Mouse (Mus musculus) embryonic facial prominence, embryonic 10.5 days (tissue): ENCODE measurements around the gene Hsd11b1. TPM values are rescaled to one million over a fixed set of nuclear protein-coding genes. Genes with fewer than 3 reads are reported as not detected.

ENCODE experiments used
- DNase-seq: peaks from one replicate; pipeline ENCODE4 v3.0.0-alpha.2; 2017; ENCODE audit warnings: low spot score
- H3K27ac ChIP-seq: fragments of 300-500 bp; sonication (generic); replicated peaks from 2 replicates; pipeline ENCODE4 v1.5.1; 2016; ENCODE audit warnings: mild to moderate bottlenecking
- H3K27me3 ChIP-seq: fragments of 300-500 bp; sonication (generic); replicated peaks from 2 replicates; pipeline ENCODE4 v1.6.1; 2016; ENCODE audit warnings: low read depth, mild to moderate bottlenecking; ENCODE audit not compliant: poor library complexity, severe bottlenecking
- H3K36me3 ChIP-seq: fragments of 300-500 bp; sonication (generic); replicated peaks from 2 replicates; pipeline ENCODE4 v1.6.1; 2016; ENCODE audit warnings: mild to moderate bottlenecking, moderate library complexity
- H3K4me1 ChIP-seq: fragments of 300-500 bp; sonication (generic); 2 replicates; pipeline ENCODE4 v1.6.1; 2016
- H3K4me3 ChIP-seq: fragments of 300-500 bp; sonication (generic); 2 replicates; pipeline ENCODE4 v1.5.1; 2016; ENCODE audit warnings: mild to moderate bottlenecking, moderate library complexity
- H3K9me3 ChIP-seq: fragments of 300-500 bp; sonication (generic); 2 replicates; pipeline ENCODE4 v1.6.1; 2016; ENCODE audit warnings: mild to moderate bottlenecking
- WGBS: fragments of 180-500 bp; shearing (Covaris S2); methylation state at CpG from one replicate; pipeline ENCODE4 v1.1.7; 2016; 5-methylcytosine and 5-hydroxymethylcytosine counted together
- polyA plus RNA-seq: library from polyadenylated mRNA; unstranded; fragments of >200 nt; fragmentation: Nextera tagmentation; extraction: Ambion mirVana; gene quantifications from 2 replicates; pipeline ENCODE4 v1.2.1, GENCODE M21; 2016

Hsd11b1 gene
- polyA plus RNA-seq, 1 experiment from 2014 or later = 0.41 TPM

- H3K27me3 ChIP-seq = no peaks in the 10 kb centered on the region
- no peak for DNase-seq
- H3K4me3 ChIP-seq = no peak overlapping the region
- 89% methylated on average over 2 of the region's 2 CpGs for WGBS
- no peaks in the 10 kb centered on the region for H3K9me3 ChIP-seq
- H3K27ac ChIP-seq = no peak overlapping the region
- peaks cover 5% of the 10 kb centered on the region; the same call in 1 of the 2 replicates for H3K4me1 ChIP-seq
- no peaks in the 10 kb centered on the region for H3K36me3 ChIP-seq
Measured at GRCm38 (mm10) chr1:193205431-193205830, 58.4 kb downstream of the Hsd11b1 start.

- Histone ChIP-seq H3K27ac (no peak overlapping the region), H3K4me1 (peaks cover 10% of the 10 kb centered on the region; the same call in 1 of the 2 replicates), H3K36me3 (no peaks in the 10 kb centered on the region), H3K27me3 (no peaks in the 10 kb centered on the region), H3K4me3 (no peak overlapping the region), H3K9me3 (no peaks in the 10 kb centered on the region)
- DNase-seq = no peak
- 64% methylated on average over 2 of the region's 2 CpGs for WGBS
Measured at GRCm38 (mm10) chr1:193203821-193204220, 60.1 kb downstream of the Hsd11b1 start.

- H3K27me3 ChIP-seq = no peaks in the 10 kb centered on the region
- no peaks in the 10 kb centered on the region for H3K9me3 ChIP-seq
- 61% methylated on average over 5 of the region's 5 CpGs for WGBS
- peaks cover 10% of the 10 kb centered on the region; the same call in 1 of the 2 replicates for H3K4me1 ChIP-seq
- H3K4me3 ChIP-seq = no peak within 1 kb of the TSS
- no peaks in the 10 kb centered on the region for H3K36me3 ChIP-seq
- H3K27ac ChIP-seq = no peak within 1 kb of the TSS
- no peak for DNase-seq
Measured at GRCm38 (mm10) chr1:193201383-193201778, 62.5 kb downstream of the Hsd11b1 start, which contains the start of gene Traf3ip3. TSS of gene Traf3ip3 (minus strand) at chr1:193201703.

- WGBS = 84% methylated on average over 8 of the region's 8 CpGs
- Histone ChIP-seq H3K27me3 (no peaks in the 10 kb centered on the region), H3K4me1 (peaks cover 10% of the 10 kb centered on the region; the same call in 1 of the 2 replicates), H3K27ac (no peak overlapping the region), H3K9me3 (no peaks in the 10 kb centered on the region), H3K4me3 (no peak overlapping the region), H3K36me3 (no peaks in the 10 kb centered on the region)
- no peak for DNase-seq
Measured at GRCm38 (mm10) chr1:193200640-193201382, 63.1 kb downstream of the Hsd11b1 start.

GRCm38 (mm10) chr1:193198312-193198711 is 65.6 kb downstream of the Hsd11b1 start:
- Histone ChIP-seq H3K4me3 (no peak overlapping the region), H3K4me1 (peaks cover 10% of the 10 kb centered on the region; the same call in 1 of the 2 replicates), H3K27ac (no peak overlapping the region), H3K27me3 (no peaks in the 10 kb centered on the region), H3K36me3 (no peaks in the 10 kb centered on the region), H3K9me3 (no peaks in the 10 kb centered on the region)
- DNase-seq = no peak
- 88% methylated on average over 2 of the region's 2 CpGs for WGBS

- Histone ChIP-seq H3K27ac (no peak overlapping the region), H3K36me3 (no peaks in the 10 kb centered on the region), H3K4me3 (no peak overlapping the region), H3K9me3 (no peaks in the 10 kb centered on the region), H3K27me3 (no peaks in the 10 kb centered on the region), H3K4me1 (peaks cover 10% of the 10 kb centered on the region; the same call in 1 of the 2 replicates)
- no peak for DNase-seq
- WGBS = 90% methylated on average over 18 of the region's 18 CpGs
Measured at GRCm38 (mm10) chr1:193197494-193198205, 66.2 kb downstream of the Hsd11b1 start.

GRCm38 (mm10) chr1:193195169-193195810 is 68.6 kb downstream of the Hsd11b1 start:
- H3K27me3 ChIP-seq = no peaks in the 10 kb centered on the region
- no peaks in the 10 kb centered on the region for H3K36me3 ChIP-seq
- no peak for DNase-seq
- 69% methylated on average over 3 of the region's 3 CpGs for WGBS
- H3K9me3 ChIP-seq = no peaks in the 10 kb centered on the region
- no peak overlapping the region for H3K4me3 ChIP-seq
- H3K27ac ChIP-seq = no peak overlapping the region
- H3K4me1 ChIP-seq = peaks cover 6% of the 10 kb centered on the region

- no peaks in the 10 kb centered on the region for H3K36me3 ChIP-seq
- no peak overlapping the region for H3K27ac ChIP-seq
- no peak for DNase-seq
- no peaks in the 10 kb centered on the region for H3K9me3 ChIP-seq
- peaks cover 8% of the 10 kb centered on the region for H3K4me1 ChIP-seq
- WGBS = 83% methylated on average over 3 of the region's 3 CpGs
- no peaks in the 10 kb centered on the region for H3K27me3 ChIP-seq
- H3K4me3 ChIP-seq = no peak overlapping the region
Measured at GRCm38 (mm10) chr1:193194416-193195140, 69.3 kb downstream of the Hsd11b1 start.

- Histone ChIP-seq H3K27ac (no peak overlapping the region), H3K9me3 (no peaks in the 10 kb centered on the region), H3K27me3 (no peaks in the 10 kb centered on the region), H3K4me3 (no peak overlapping the region), H3K4me1 (peaks cover 22% of the 10 kb centered on the region), H3K36me3 (no peaks in the 10 kb centered on the region)
- no peak for DNase-seq
- 88% methylated on average over 7 of the region's 7 CpGs for WGBS
Measured at GRCm38 (mm10) chr1:193191675-193192283, 72.1 kb downstream of the Hsd11b1 start.

- WGBS = 53% methylated on average over 3 of the region's 3 CpGs
- DNase-seq = no peak
- H3K27ac ChIP-seq = peak overlapping the region; percentile 79
- no peaks in the 10 kb centered on the region for H3K36me3 ChIP-seq
- H3K4me1 ChIP-seq = peaks cover 22% of the 10 kb centered on the region
- no peaks in the 10 kb centered on the region for H3K9me3 ChIP-seq
- H3K4me3 ChIP-seq = no peak overlapping the region
- H3K27me3 ChIP-seq = 0 out of 2 replicates have a peak, but pooled peaks cover 1% of the 10 kb centered on the region
Measured at GRCm38 (mm10) chr1:193189771-193190170, 74.1 kb downstream of the Hsd11b1 start.

- peak; percentile 64 for DNase-seq
- Histone ChIP-seq H3K36me3 (no peaks in the 10 kb centered on the region), H3K9me3 (no peaks in the 10 kb centered on the region), H3K27ac (peak overlapping the region; percentile 79), H3K4me1 (peaks cover 22% of the 10 kb centered on the region), H3K27me3 (0 out of 2 replicates have a peak, but pooled peaks cover 4% of the 10 kb centered on the region), H3K4me3 (no peak overlapping the region)
- 28% methylated on average over 9 of the region's 9 CpGs for WGBS
Measured at GRCm38 (mm10) chr1:193189151-193189621, 74.7 kb downstream of the Hsd11b1 start.
